Mouse (Mus musculus) forebrain, embryonic 11.5 days (tissue): ENCODE measurements around the gene Abhd11. TPM values are rescaled to one million over a fixed set of nuclear protein-coding genes. Genes with fewer than 3 reads are reported as not detected.

Experiments
- ATAC-seq: fragments of 200-750 bp; cut with Nextera tagmentation; replicated peaks from 2 replicates; pipeline ENCODE4 v1.8.0; 2017; ENCODE audit warnings: moderate TSS enrichment; ENCODE audit not compliant: low FRiP score
- DNase-seq: peaks from one replicate; pipeline ENCODE4 v3.0.0-alpha.2; 2017; ENCODE audit warnings: low spot score
- H3K27ac ChIP-seq: fragments of 300-500 bp; sonication (generic); 2 replicates; pipeline ENCODE4 v1.5.1; 2014; ENCODE audit warnings: low read depth, low read length
- H3K27me3 ChIP-seq: fragments of 300-500 bp; sonication (generic); 2 replicates; pipeline ENCODE4 v1.6.1; 2014; ENCODE audit warnings: mild to moderate bottlenecking, low read length, mixed read lengths; ENCODE audit not compliant: control insufficient read depth, insufficient read depth
- H3K36me3 ChIP-seq: fragments of 300-500 bp; sonication (generic); 2 replicates; pipeline ENCODE4 v1.6.1; 2014; ENCODE audit warnings: mild to moderate bottlenecking, low read length, moderate library complexity, mixed read lengths; ENCODE audit not compliant: control insufficient read depth, insufficient read depth
- H3K4me1 ChIP-seq: fragments of 300-500 bp; sonication (generic); replicated peaks from 2 replicates; pipeline ENCODE4 v1.6.1; 2014; ENCODE audit warnings: low read length, mixed read lengths; ENCODE audit not compliant: control insufficient read depth, insufficient read depth
- H3K4me2 ChIP-seq: fragments of 300-500 bp; sonication (generic); 2 replicates; pipeline ENCODE4 v1.6.1; 2014; ENCODE audit warnings: low read depth, mild to moderate bottlenecking, low read length, moderate library complexity, mixed read lengths; ENCODE audit not compliant: severe bottlenecking
- H3K4me3 ChIP-seq: fragments of 300-500 bp; sonication (generic); 2 replicates; pipeline ENCODE4 v1.5.1; 2014; ENCODE audit warnings: low read depth, low read length
- H3K9ac ChIP-seq: fragments of 300-500 bp; sonication (generic); 2 replicates; pipeline ENCODE4 v1.6.1; 2014; ENCODE audit warnings: low read length
- H3K9me3 ChIP-seq: fragments of 300-500 bp; sonication (generic); 2 replicates; pipeline ENCODE4 v1.6.1; 2016; ENCODE audit warnings: low read length, mixed read lengths; ENCODE audit not compliant: control insufficient read depth
- WGBS: fragments of 180-500 bp; shearing (Covaris S2); extraction: QIAGEN DNeasy Blood & Tissue Kit; methylation state at CpG from one replicate; pipeline ENCODE4 v1.1.7; 2014; 5-methylcytosine and 5-hydroxymethylcytosine counted together
- polyA plus RNA-seq: library from polyadenylated mRNA; unstranded; fragments of >200 nt; fragmentation: Nextera tagmentation; extraction: Ambion mirVana; gene quantifications from 2 replicates; pipeline ENCODE4 v1.2.1, GENCODE M21; 2014

Abhd11 gene
- polyA plus RNA-seq, 1 experiment from 2014 or later: 38.9 TPM

DNA sequence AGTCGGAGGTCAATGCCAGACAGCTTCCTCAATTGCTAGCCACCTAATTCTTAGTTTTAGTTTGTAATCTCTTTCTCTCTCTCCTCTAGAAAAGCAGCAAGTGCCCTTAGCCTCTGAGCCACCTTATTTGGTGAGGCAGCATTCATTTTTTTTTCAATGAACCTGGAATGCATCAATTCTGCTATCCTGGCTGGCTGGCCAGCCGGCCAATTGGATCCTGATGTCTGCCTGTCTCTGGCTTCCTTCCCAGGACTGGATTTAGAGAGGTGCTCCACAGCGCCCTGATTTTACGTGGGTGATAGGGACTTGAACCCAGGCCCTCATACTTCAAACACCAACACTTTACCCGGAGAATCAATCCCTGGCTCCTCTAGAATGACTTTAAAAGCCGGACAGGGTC is 10.6 kb upstream of the Abhd11 start:
- ATAC-seq (no peak), DNase-seq (no peak)
- Histone ChIP-seq H3K9me3 (no peaks in the 10 kb centered on the region), H3K9ac (no peak overlapping the region), H3K36me3 (no peaks in the 10 kb centered on the region), H3K4me2 (no peak overlapping the region), H3K27ac (no peak overlapping the region), H3K4me1 (peaks cover 5% of the 10 kb centered on the region; the same call in 1 of the 2 replicates), H3K27me3 (no peaks in the 10 kb centered on the region), H3K4me3 (no peak overlapping the region)
- 77% methylated on average over 6 of the region's 6 CpGs for WGBS

- H3K4me1 ChIP-seq: peaks cover 5% of the 10 kb centered on the region; the same call in 1 of the 2 replicates
- no peaks in the 10 kb centered on the region for H3K9me3 ChIP-seq
- no peaks in the 10 kb centered on the region for H3K36me3 ChIP-seq
- WGBS: 88% methylated on average over 4 of the region's 4 CpGs
- no peak overlapping the region for H3K4me2 ChIP-seq
- ATAC-seq (no peak), DNase-seq (no peak)
- H3K27ac ChIP-seq: no peak overlapping the region
- H3K9ac ChIP-seq: no peak overlapping the region
- H3K27me3 ChIP-seq: no peaks in the 10 kb centered on the region
- no peak overlapping the region for H3K4me3 ChIP-seq
Measured at GRCm38 (mm10) chr5:134999797-135000196, 9.2 kb upstream of the Abhd11 start.

DNA sequence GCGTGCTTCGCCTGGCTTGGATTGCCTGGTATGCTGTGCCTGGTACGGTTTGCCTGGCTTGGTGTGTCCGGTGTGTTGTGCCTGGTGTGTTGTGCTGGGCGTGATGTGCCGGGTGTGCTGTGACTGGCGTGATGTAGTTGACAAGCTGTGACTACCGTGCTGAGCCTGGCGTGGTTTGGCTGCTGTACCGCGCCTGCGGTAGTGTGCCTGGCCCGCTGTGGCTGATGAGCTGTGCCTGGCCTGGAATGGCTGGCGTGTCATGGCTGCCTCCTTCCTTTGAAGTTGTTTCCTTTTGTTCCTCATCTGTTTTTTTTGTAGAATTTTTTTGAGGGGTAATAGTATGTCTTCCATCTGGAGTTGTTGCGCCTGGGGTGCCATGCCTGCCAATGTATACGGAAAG is 8.2 kb upstream of the Abhd11 start:
- H3K27ac ChIP-seq: no peak overlapping the region; the same call in 1 of the 2 replicates
- 42% methylated on average over 16 of the region's 16 CpGs for WGBS
- DNase-seq: peak; percentile 64
- H3K9me3 ChIP-seq: no peaks in the 10 kb centered on the region
- no peaks in the 10 kb centered on the region for H3K27me3 ChIP-seq
- H3K36me3 ChIP-seq: no peaks in the 10 kb centered on the region
- peaks cover 5% of the 10 kb centered on the region; the same call in 1 of the 2 replicates for H3K4me1 ChIP-seq
- peak overlapping the region; percentile 40; the same call in 1 of the 2 replicates for H3K4me2 ChIP-seq
- ATAC-seq: 0 out of 2 replicates have a peak, but pooled peaks have one; percentile 21
- H3K4me3 ChIP-seq: no peak overlapping the region
- no peak overlapping the region for H3K9ac ChIP-seq

GRCm38 (mm10) chr5:135001309-135001708 is 7.6 kb upstream of the Abhd11 start:
- H3K4me2 ChIP-seq: peak overlapping the region; percentile 40; the same call in 1 of the 2 replicates
- no peak overlapping the region for H3K4me3 ChIP-seq
- no peak overlapping the region for H3K9ac ChIP-seq

GRCm38 (mm10) chr5:135002151-135002550 is 6.8 kb upstream of the Abhd11 start:
- no peaks in the 10 kb centered on the region for H3K36me3 ChIP-seq
- no peak overlapping the region for H3K4me2 ChIP-seq
- no peak for DNase-seq
- H3K4me3 ChIP-seq: no peak overlapping the region
- no peak for ATAC-seq
- H3K27ac ChIP-seq: no peak overlapping the region
- no peak overlapping the region for H3K9ac ChIP-seq
- H3K9me3 ChIP-seq: no peaks in the 10 kb centered on the region
- no peaks in the 10 kb centered on the region for H3K27me3 ChIP-seq
- H3K4me1 ChIP-seq: peaks cover 5% of the 10 kb centered on the region; the same call in 1 of the 2 replicates
- WGBS: 70% methylated on average over 5 of the region's 5 CpGs

More at GRCm38 (mm10) chr5:135001309-135001708, 7.6 kb upstream of the Abhd11 start:
- peak overlapping the region; percentile 12; the same call in 1 of the 2 replicates for H3K27ac ChIP-seq
- ATAC-seq (peak; percentile 66), DNase-seq (peak; percentile 85)
- 2% methylated on average over 14 of the region's 14 CpGs for WGBS
- H3K9me3 ChIP-seq: no peaks in the 10 kb centered on the region
- H3K36me3 ChIP-seq: no peaks in the 10 kb centered on the region
- H3K27me3 ChIP-seq: no peaks in the 10 kb centered on the region
- H3K4me1 ChIP-seq: peaks cover 5% of the 10 kb centered on the region; the same call in 1 of the 2 replicates

- Histone ChIP-seq H3K4me3 (peak overlapping the region; percentile 57), H3K27me3 (no peaks in the 10 kb centered on the region; the same call in 1 of the 2 replicates), H3K9ac (peak overlapping the region; percentile 69), H3K9me3 (no peaks in the 10 kb centered on the region), H3K36me3 (no peaks in the 10 kb centered on the region), H3K4me2 (peak overlapping the region; percentile 75), H3K4me1 (peaks cover 5% of the 10 kb centered on the region; the same call in 1 of the 2 replicates), H3K27ac (peak overlapping the region; percentile 94)
- no peak for ATAC-seq
- DNase-seq: no peak
- 29% methylated on average over 16 of the region's 16 CpGs for WGBS
Measured at GRCm38 (mm10) chr5:135007802-135008571, 965 bp upstream of the Abhd11 start.

DNA sequence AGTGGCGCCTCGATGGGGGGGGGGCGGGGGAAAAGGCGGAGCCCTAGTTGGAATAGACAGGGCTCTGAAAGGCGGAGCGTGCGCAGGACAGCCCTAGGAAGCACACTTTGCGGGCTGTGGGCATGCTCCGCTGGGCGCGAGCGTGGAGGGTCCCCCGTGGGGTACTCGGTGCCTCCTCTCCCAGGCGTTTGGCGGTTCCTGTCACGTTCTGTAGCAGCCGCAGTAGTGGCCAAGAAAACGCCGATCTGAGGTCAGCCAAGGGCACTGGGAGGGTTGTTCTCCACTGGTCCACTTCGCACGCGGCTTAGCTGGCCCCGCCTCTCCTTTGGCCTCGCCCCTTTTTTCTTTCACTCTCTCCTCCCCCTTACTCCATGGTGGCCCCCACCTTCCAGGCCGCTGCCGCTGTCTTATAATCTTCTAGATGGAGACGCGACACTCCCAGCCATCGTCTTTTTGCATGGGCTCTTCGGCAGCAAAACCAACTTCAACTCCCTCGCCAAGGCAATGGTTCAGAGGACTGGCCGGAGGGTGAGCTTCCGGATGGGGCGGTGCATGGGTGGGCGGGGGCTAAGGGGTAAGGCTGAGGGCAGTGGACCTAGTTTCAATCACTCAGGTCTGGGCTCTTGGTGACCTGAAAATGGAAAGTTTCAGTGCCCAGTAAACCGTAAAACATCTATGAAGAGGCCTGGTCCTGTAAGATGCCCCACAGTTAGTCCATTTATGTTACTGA is 803 bp downstream of the Abhd11 start:
- peak overlapping the region; percentile 94 for H3K27ac ChIP-seq
- no peaks in the 10 kb centered on the region for H3K36me3 ChIP-seq
- H3K27me3 ChIP-seq: no peaks in the 10 kb centered on the region; the same call in 1 of the 2 replicates
- ATAC-seq (peak; percentile 77), DNase-seq (peak; percentile 90)
- WGBS: under 1% methylated on average over 37 of the region's 37 CpGs
- peak overlapping the region; percentile 57 for H3K4me3 ChIP-seq
- H3K9me3 ChIP-seq: no peaks in the 10 kb centered on the region
- peak overlapping the region; percentile 63 for H3K9ac ChIP-seq
- peaks cover 5% of the 10 kb centered on the region; the same call in 1 of the 2 replicates for H3K4me1 ChIP-seq
- peak overlapping the region; percentile 75 for H3K4me2 ChIP-seq

DNA sequence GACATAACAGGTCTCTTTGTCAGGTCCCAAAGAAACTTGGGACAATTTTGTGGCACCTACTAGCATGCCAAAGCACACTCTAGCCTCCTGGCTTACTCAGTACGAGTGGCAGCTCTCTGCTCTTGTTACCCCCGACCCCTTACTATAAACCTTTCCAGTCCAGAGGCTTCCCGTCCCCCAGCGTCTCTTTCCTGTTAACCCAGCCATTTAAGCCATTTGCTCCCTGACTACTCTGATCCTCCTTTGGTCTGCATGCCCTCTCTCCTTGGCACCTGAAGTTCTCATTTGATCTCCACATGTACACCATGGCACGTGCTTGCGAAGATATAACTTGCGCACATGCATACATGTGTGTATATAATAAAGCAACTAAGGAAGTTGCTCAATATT is 1.4 kb downstream of the Abhd11 start:
- DNase-seq (no peak), ATAC-seq (no peak)
- Histone ChIP-seq H3K4me1 (peaks cover 5% of the 10 kb centered on the region; the same call in 1 of the 2 replicates), H3K9ac (no peak overlapping the region; the same call in 1 of the 2 replicates), H3K27me3 (no peaks in the 10 kb centered on the region; the same call in 1 of the 2 replicates), H3K27ac (no peak overlapping the region), H3K4me3 (peak overlapping the region; percentile 57), H3K4me2 (peak overlapping the region; percentile 75), H3K9me3 (no peaks in the 10 kb centered on the region), H3K36me3 (no peaks in the 10 kb centered on the region)
- WGBS: 60% methylated on average over 7 of the region's 7 CpGs
